ENCODE assay signal across 8 mouse cellular contexts in the genomic region with DNA sequence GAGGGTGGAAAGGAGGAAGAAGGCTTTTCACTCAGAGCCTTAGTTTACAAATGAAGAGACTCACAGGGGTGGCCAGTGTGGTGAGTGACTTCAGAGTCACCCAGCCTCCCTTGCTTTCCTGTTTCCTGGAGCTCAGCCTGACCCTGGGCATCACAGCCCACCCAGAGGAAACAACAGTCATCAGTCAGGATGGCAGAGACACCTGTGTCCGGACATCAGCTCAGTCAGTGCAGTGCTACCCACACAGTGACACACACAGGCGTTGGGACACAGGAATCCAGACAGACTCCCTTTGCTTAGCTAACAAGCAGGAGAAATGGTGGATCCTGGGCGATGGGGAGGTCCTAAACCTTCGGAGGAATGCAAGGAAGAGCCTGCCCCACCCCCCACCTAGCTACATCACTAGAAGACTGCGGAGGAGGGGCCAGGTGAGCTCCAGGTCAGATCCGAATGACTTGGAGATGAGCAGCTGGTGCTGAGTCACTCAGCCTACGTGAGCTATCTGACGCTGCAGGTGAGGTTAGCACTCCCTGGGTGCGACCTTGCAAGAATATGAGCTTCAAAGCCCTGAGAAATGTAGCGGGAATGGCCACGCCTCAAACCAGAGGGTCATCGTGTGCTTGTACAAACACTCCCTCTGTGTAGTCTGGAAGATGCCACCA. TPM values are rescaled to one million over a fixed set of nuclear protein-coding genes. Genes with fewer than 3 reads are reported as not detected.
DNase-seq lines count a peak whose midpoint lies in the region; ATAC-seq and TF ChIP-seq lines count a peak whose summit lies in the region.

No protein-coding gene starts in this region.

- H3K4me1 ChIP-seq in E14TG2a.4 (replicated peaks; ENCODE audit: low read depth, low read length): peaks cover 80% of the 10 kb centered on the region
- peaks cover 13% of the 10 kb centered on the region; the same call in 1 of the 2 replicates for H3K4me1 ChIP-seq in intestine, embryonic 15.5 days (replicated peaks)
- peaks cover 4% of the 10 kb centered on the region for H3K4me1 ChIP-seq in liver, embryonic 16.5 days (ENCODE audit: control insufficient read depth, low read depth, low read length)
- no peaks in the 10 kb centered on the region; the same call in 1 of the 2 replicates for H3K4me1 ChIP-seq in hindbrain, embryonic 11.5 days (replicated peaks; ENCODE audit: control insufficient read depth, insufficient read depth, low read length)

- no peaks in the 10 kb centered on the region for H3K27me3 ChIP-seq in E14TG2a.4 (ENCODE audit: insufficient read depth, low read length)
- no peaks in the 10 kb centered on the region for H3K27me3 ChIP-seq in intestine, embryonic 15.5 days (replicated peaks)
- H3K27me3 ChIP-seq in liver, embryonic 16.5 days (ENCODE audit: control insufficient read depth, insufficient read depth, low read depth, low read length): peaks cover 5% of the 10 kb centered on the region
- H3K27me3 ChIP-seq in hindbrain, embryonic 11.5 days (ENCODE audit: control insufficient read depth, insufficient read depth, low read length): no peaks in the 10 kb centered on the region

- no peaks in the 10 kb centered on the region for H3K36me3 ChIP-seq in E14TG2a.4 (ENCODE audit: insufficient read depth, low read length)
- H3K36me3 ChIP-seq in intestine, embryonic 15.5 days: no peaks in the 10 kb centered on the region
- no peaks in the 10 kb centered on the region for H3K36me3 ChIP-seq in liver, embryonic 16.5 days (ENCODE audit: control insufficient read depth, insufficient read depth)
- no peaks in the 10 kb centered on the region for H3K36me3 ChIP-seq in hindbrain, embryonic 11.5 days (ENCODE audit: control insufficient read depth, insufficient read depth, low read length)

- H3K9ac ChIP-seq in intestine, embryonic 15.5 days: peak overlapping the region; percentile 5; the same call in 1 of the 2 replicates
- H3K9ac ChIP-seq in liver, embryonic 16.5 days (ENCODE audit: low read depth, low read length): 0 out of 2 replicates have a peak overlapping the region, but pooled peaks have one; percentile 4
- no peak overlapping the region for H3K9ac ChIP-seq in hindbrain, embryonic 11.5 days (ENCODE audit: low read depth, low read length)

- H3K9me3 ChIP-seq in E14TG2a.4 (ENCODE audit: low read length): no peaks in the 10 kb centered on the region
- H3K9me3 ChIP-seq in intestine, embryonic 15.5 days: no peaks in the 10 kb centered on the region
- no peaks in the 10 kb centered on the region for H3K9me3 ChIP-seq in liver, embryonic 16.5 days (replicated peaks; ENCODE audit: control insufficient read depth, low read length)
- H3K9me3 ChIP-seq in hindbrain, embryonic 11.5 days (ENCODE audit: control insufficient read depth, low read length): no peaks in the 10 kb centered on the region

- H3K4me3 ChIP-seq in E14TG2a.4 (replicated peaks; ENCODE audit: low read length): peak overlapping the region; percentile 66
- H3K4me3 ChIP-seq in intestine, embryonic 15.5 days (replicated peaks): no peak overlapping the region
- no peak overlapping the region for H3K4me3 ChIP-seq in liver, embryonic 16.5 days (ENCODE audit: low read depth, low read length)
- H3K4me3 ChIP-seq in hindbrain, embryonic 11.5 days (ENCODE audit: low read depth, low read length): no peak overlapping the region

- H3K27ac ChIP-seq in intestine, embryonic 15.5 days: peak overlapping the region; percentile 36; the same call in 1 of the 2 replicates
- H3K27ac ChIP-seq in liver, embryonic 16.5 days (ENCODE audit: low read length): no peak overlapping the region
- H3K27ac ChIP-seq in hindbrain, embryonic 11.5 days (ENCODE audit: low read depth, low read length): no peak overlapping the region

- DNase-seq in embryo, embryonic 10.5 days (ENCODE audit: low spot score): peak; percentile 13
- no peak for DNase-seq in embryo, embryonic 10 days (ENCODE audit: low spot score)
- no peak for DNase-seq in layer of hippocampus, postnatal 10 days (ENCODE audit: low spot score in 2 of 2)
- no peak for DNase-seq in hindbrain, embryonic 11.5 days (ENCODE audit: low spot score)
- no peak for DNase-seq in cerebellum, adult 11-12 months

- peak; percentile 87 for ATAC-seq in intestine, embryonic 15.5 days
- no peak for ATAC-seq in liver, embryonic 16.5 days (ENCODE audit: low read depth)
- ATAC-seq in hindbrain, embryonic 11.5 days (ENCODE audit: low FRiP score): no peak

- 8% methylated on average over 12 of the region's 12 CpGs for WGBS in intestine, embryonic 15.5 days
- WGBS in liver, embryonic 16.5 days (ENCODE audit: insufficient replicate concordance): 22% methylated on average over 12 of the region's 12 CpGs
- WGBS in hindbrain, embryonic 11.5 days: 7% methylated on average over 12 of the region's 12 CpGs

- no peak for TF ChIP-seq CTCF in E14TG2a.4 (conservative IDR thresholded peaks at IDR 0.05; ENCODE audit: low read length)

- H3K4me2 ChIP-seq in intestine, embryonic 15.5 days (replicated peaks): peak overlapping the region; percentile 43
- no peak overlapping the region for H3K4me2 ChIP-seq in liver, embryonic 16.5 days (ENCODE audit: low read depth, low read length)
- H3K4me2 ChIP-seq in hindbrain, embryonic 11.5 days (replicated peaks; ENCODE audit: low read depth, low read length): no peak overlapping the region

RNA-seq across cellular contexts. Expression of a gene that starts 12.0 kb away (rescaled TPM):
- 97.0 and 100 TPM in 2 replicates for polyA plus RNA-seq in intestine, embryonic 15.5 days (2015; fragmentation: Nextera tagmentation; extraction: Ambion mirVana)
- polyA plus RNA-seq in liver, embryonic 16.5 days (2015; fragmentation: Nextera tagmentation; extraction: Ambion mirVana): 36.0 and 39.0 TPM in 2 replicates
- 100 to 1,000 TPM; 128 to 155 TPM for total RNA-seq in layer of hippocampus, postnatal 10 days (2021)
- polyA plus RNA-seq in hindbrain, embryonic 11.5 days (2014; fragmentation: Nextera tagmentation; extraction: Ambion mirVana): 112 and 119 TPM in 2 replicates

RNA-seq across cellular contexts. Expression of a gene that starts 12.6 kb away (rescaled TPM):
- 14.3 and 15.1 TPM in 2 replicates for polyA plus RNA-seq in intestine, embryonic 15.5 days (2015; fragmentation: Nextera tagmentation; extraction: Ambion mirVana)
- 22.7 and 25.9 TPM in 2 replicates for polyA plus RNA-seq in liver, embryonic 16.5 days (2015; fragmentation: Nextera tagmentation; extraction: Ambion mirVana)
- 10 to 100 TPM; 15.3 to 16.1 TPM for total RNA-seq in layer of hippocampus, postnatal 10 days (2021)
- polyA plus RNA-seq in hindbrain, embryonic 11.5 days (2014; fragmentation: Nextera tagmentation; extraction: Ambion mirVana): 34.9 and 39.0 TPM in 2 replicates
